Mouse (Mus musculus) adrenal gland, postnatal 25 days (tissue): ENCODE measurements around the gene Zcchc10. TPM values are rescaled to one million over a fixed set of nuclear protein-coding genes. Genes with fewer than 3 reads are reported as not detected.

Experiments
- total RNA-seq: library from RNA; stranded (reverse); gene quantifications from 2 replicates; pipeline ENCODE4 v1.2.3, GENCODE M21; 2021

Gene Zcchc10
- total RNA-seq, 1 experiment from 2014 or later, result 12.7 TPM

Other genes starting within 250 kb of the Zcchc10 start
- gene Hspa4, start 24.2 kb upstream of the Zcchc10 start, total RNA-seq, result 179 and 185 TPM in 2 replicates
- gene Aff4, start 26.2 kb downstream of the Zcchc10 start, total RNA-seq, result 156 and 173 TPM in 2 replicates
- gene Leap2, start 98.5 kb downstream of the Zcchc10 start, total RNA-seq, result not detected in 2 replicates
- gene Uqcrq, start 106.2 kb downstream of the Zcchc10 start, total RNA-seq, result 989 and 1,060 TPM in 2 replicates
- 1.4 and 2.2 TPM in 2 replicates for gene Gdf9, start 106.3 kb downstream of the Zcchc10 start, total RNA-seq
- gene Gm10447, start 132.4 kb downstream of the Zcchc10 start, total RNA-seq, result 0.30 TPM in 1 of 2 replicates, not detected in the other
- gene Shroom1, start 132.5 kb downstream of the Zcchc10 start, total RNA-seq, result 3.4 and 4.6 TPM in 2 replicates
- not detected in 2 replicates for gene Gm9837, start 145.8 kb downstream of the Zcchc10 start, total RNA-seq
- not detected in 2 replicates for gene Gm9945, start 155.5 kb downstream of the Zcchc10 start, total RNA-seq
- gene Sowaha, start 155.6 kb downstream of the Zcchc10 start, total RNA-seq, result 0.30 and 0.33 TPM in 2 replicates
- 44.5 and 44.6 TPM in 2 replicates for gene Sept8, start 194.6 kb downstream of the Zcchc10 start, total RNA-seq
- 27.0 and 31.9 TPM in 2 replicates for gene Kif3a, start 242.7 kb downstream of the Zcchc10 start, total RNA-seq